Mouse (Mus musculus) limb, embryonic 14.5 days (tissue): ENCODE measurements at regions not wholly inside any gene's neighbourhood (a gene's known extent, or its start where the extent isn't known, plus 50 kb on each side); places are given as distances from the start of the nearest gene placed in this dataset.
A peak's percentile ranks its signal among the peaks of the same experiment; 100 is the strongest.

ENCODE experiments used
- ATAC-seq: fragments of 200-750 bp; cut with Nextera tagmentation; 2 replicates; pipeline ENCODE4 v1.8.0; 2017; ENCODE audit warnings: low read depth, moderate number of reproducible peaks, moderate TSS enrichment; ENCODE audit not compliant: low FRiP score
- DNase-seq: peaks from one replicate; pipeline ENCODE4 v3.0.0-alpha.2; 2015; ENCODE audit warnings: low spot score
- H3K27ac ChIP-seq: fragments of 300-500 bp; sonication (generic); replicated peaks from 2 replicates; pipeline ENCODE4 v1.5.1; 2014; ENCODE audit warnings: low read depth, mild to moderate bottlenecking, low read length, moderate library complexity, mixed read lengths
- H3K27me3 ChIP-seq: fragments of 300-500 bp; sonication (generic); 2 replicates; pipeline ENCODE4 v1.6.1; 2014; ENCODE audit warnings: low read length, mixed read lengths; ENCODE audit not compliant: control insufficient read depth, insufficient read depth
- H3K36me3 ChIP-seq: fragments of 300-500 bp; sonication (generic); 2 replicates; pipeline ENCODE4 v1.6.1; 2014; ENCODE audit warnings: mild to moderate bottlenecking, low read length, moderate library complexity, mixed read lengths; ENCODE audit not compliant: control insufficient read depth, insufficient read depth
- H3K4me1 ChIP-seq: fragments of 300-500 bp; sonication (generic); 2 replicates; pipeline ENCODE4 v1.6.1; 2014; ENCODE audit warnings: antibody characterized with exemption, low read length, mixed read lengths; ENCODE audit not compliant: control insufficient read depth, insufficient read depth
- H3K4me2 ChIP-seq: fragments of 300-500 bp; sonication (generic); replicated peaks from 2 replicates; pipeline ENCODE4 v1.6.1; 2014; ENCODE audit warnings: low read depth, mild to moderate bottlenecking, low read length, moderate library complexity; ENCODE audit not compliant: severe bottlenecking
- H3K4me3 ChIP-seq: fragments of 300-500 bp; sonication (generic); replicated peaks from 2 replicates; pipeline ENCODE4 v1.5.1; 2014; ENCODE audit warnings: low read length
- H3K9ac ChIP-seq: fragments of 300-500 bp; sonication (generic); 2 replicates; pipeline ENCODE4 v1.6.1; 2014; ENCODE audit warnings: mild to moderate bottlenecking, low read depth, low read length, moderate library complexity; ENCODE audit not compliant: severe bottlenecking
- H3K9me3 ChIP-seq: fragments of 300-500 bp; sonication (generic); 2 replicates; pipeline ENCODE4 v1.6.1; 2016; ENCODE audit warnings: low read length; ENCODE audit not compliant: control insufficient read depth
- POLR2A ChIP-seq: fragments of 200-500 bp; IDR thresholded peaks from 2 replicates; pipeline ENCODE4 v1.8.0; 2012; ENCODE audit warnings: inconsistent platforms, mild to moderate bottlenecking, moderate library complexity, borderline replicate concordance; ENCODE audit not compliant: insufficient read depth, insufficient read length; ENCODE audit errors: extremely low read depth
- whole genome bisulfite sequencing: fragments of 180-500 bp; shearing (Covaris S2); extraction: QIAGEN DNeasy Blood & Tissue Kit; methylation state at CpG from one replicate; pipeline ENCODE4 v1.1.7; 2014; 5-methylcytosine and 5-hydroxymethylcytosine counted together

DNA sequence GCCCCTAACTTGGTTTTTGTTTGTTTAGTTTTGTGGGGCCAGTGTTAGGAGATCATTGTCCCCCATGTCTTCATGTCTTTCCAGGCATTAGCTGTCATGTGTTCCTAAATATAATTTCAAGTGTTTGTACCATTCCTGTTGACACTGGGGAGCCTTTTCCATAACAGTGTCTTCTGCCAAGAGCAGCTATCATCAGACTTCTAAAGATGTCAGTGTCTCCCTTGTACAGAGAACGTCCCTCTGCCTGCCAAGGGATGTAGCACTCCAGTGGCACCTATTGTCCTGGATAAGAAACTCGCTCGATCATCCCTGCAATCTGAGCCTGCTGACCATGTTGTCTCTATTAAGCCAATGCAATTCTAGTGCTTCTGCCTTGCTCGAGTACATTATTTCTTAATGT, 64.6 kb upstream of the Lhfpl2 start:
- H3K9ac ChIP-seq, result no peak overlapping the region
- no peaks in the 10 kb centered on the region for H3K36me3 ChIP-seq
- no peak overlapping the region for H3K4me2 ChIP-seq
- H3K4me1 ChIP-seq, result no peaks in the 10 kb centered on the region; the same call in 1 of the 2 replicates
- DNase-seq, result no peak
- H3K27ac ChIP-seq, result no peak overlapping the region
- ATAC-seq, result no peak
- H3K27me3 ChIP-seq, result no peaks in the 10 kb centered on the region
- no peak for TF ChIP-seq POLR2A
- 85% methylated on average over 4 of the region's 4 CpGs for WGBS
- no peak overlapping the region for H3K4me3 ChIP-seq
- H3K9me3 ChIP-seq, result no peaks in the 10 kb centered on the region

DNA sequence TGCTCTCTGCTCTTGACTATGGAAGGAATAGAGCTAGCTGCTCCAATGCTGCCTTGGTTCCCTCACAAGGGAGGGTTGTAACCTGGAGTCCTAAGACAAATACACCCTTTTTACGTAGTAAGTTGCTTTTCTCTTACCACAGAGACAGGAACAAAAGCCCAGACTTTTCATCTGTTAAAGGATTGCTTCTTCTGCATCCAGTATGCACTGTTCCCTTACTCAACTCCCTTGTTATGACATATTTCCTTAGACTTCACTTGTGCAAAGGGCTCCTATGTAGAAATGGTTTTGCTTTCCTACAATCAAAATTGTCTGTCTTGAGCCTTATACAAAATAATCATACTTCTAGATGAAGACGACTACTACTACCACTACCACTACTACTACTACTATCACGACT, 62.2 kb upstream of the Lhfpl2 start:
- Histone ChIP-seq H3K4me1 (no peaks in the 10 kb centered on the region), H3K27ac (no peak overlapping the region), H3K9ac (no peak overlapping the region), H3K27me3 (no peaks in the 10 kb centered on the region), H3K4me2 (no peak overlapping the region), H3K4me3 (no peak overlapping the region), H3K36me3 (no peaks in the 10 kb centered on the region), H3K9me3 (no peaks in the 10 kb centered on the region)
- 75% methylated on average over 3 of the region's 3 CpGs for WGBS
- TF ChIP-seq POLR2A, result no peak
- no peak for DNase-seq
- no peak for ATAC-seq

DNA sequence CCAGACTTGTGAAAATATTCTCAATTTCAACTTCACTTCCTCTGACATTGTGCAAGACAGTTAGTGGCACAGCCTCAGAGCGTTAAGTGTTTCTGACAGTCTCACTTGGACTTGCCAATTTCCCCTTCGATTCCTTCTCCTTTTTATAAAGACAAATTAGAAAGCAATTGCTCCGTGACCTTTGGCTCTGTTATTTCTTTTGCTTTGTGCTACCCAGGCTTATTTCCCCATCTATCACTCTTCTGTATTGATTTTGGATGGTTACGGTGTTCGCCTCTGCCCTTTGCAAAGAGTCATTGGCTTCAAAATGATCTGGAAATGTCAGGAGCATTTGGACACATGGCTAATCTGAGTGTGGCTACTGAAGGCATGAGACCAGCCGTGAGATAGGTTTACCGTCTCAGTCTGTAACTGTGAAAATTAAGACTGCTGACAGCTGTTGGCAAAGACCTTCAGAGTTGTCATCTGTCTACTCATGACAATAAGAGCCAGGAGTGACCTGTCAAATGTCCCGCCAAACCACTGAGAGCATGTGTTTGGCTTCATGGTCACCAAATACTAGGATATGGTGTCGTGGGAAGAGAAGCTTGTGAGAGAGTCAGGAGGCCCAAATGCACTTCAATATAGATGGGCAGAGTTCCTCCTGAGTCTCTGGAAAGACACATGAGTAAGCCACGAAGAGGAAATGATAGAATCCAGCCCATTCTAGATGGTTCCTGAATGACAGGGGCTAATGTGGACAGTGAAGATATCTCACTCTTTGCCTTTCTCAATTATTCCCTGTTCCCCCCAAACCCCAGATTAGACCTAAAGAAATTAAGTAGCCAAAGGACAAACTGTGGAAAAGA, 60.8 kb upstream of the Lhfpl2 start:
- Histone ChIP-seq H3K27me3 (no peaks in the 10 kb centered on the region), H3K9me3 (no peaks in the 10 kb centered on the region), H3K4me2 (no peak overlapping the region), H3K27ac (no peak overlapping the region), H3K36me3 (no peaks in the 10 kb centered on the region), H3K4me1 (no peaks in the 10 kb centered on the region), H3K9ac (no peak overlapping the region), H3K4me3 (no peak overlapping the region)
- WGBS, result 77% methylated on average over 10 of the region's 10 CpGs
- peak; percentile 25 for DNase-seq
- ATAC-seq, result no peak; the same call in 1 of the 2 replicates
- TF ChIP-seq POLR2A, result no peak

DNA sequence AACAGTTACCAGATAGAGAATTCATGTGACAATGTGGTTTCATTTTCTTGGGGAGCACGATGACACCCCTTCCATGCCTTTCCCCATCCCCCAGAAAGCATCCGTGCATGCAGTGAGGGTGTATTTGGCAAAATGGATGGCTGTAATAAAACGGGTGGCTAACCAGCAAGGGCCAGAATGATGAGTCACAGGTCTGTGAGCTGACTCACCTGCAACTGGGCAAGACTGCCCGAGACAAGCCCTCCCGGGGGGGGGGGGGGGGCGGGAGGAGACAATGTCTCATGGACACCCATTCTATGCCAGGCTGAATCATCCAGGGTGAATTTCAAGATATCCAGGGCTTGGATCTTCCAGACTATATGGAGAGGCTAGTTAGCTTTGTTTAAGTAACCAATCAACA, 59.6 kb upstream of the Lhfpl2 start:
- 81% methylated on average over 4 of the region's 6 CpGs for WGBS
- Histone ChIP-seq H3K4me3 (no peak overlapping the region), H3K9me3 (no peaks in the 10 kb centered on the region), H3K4me1 (no peaks in the 10 kb centered on the region), H3K9ac (no peak overlapping the region), H3K27ac (no peak overlapping the region), H3K27me3 (no peaks in the 10 kb centered on the region), H3K4me2 (no peak overlapping the region), H3K36me3 (no peaks in the 10 kb centered on the region)
- no peak for TF ChIP-seq POLR2A
- ATAC-seq, result no peak
- DNase-seq, result no peak

DNA sequence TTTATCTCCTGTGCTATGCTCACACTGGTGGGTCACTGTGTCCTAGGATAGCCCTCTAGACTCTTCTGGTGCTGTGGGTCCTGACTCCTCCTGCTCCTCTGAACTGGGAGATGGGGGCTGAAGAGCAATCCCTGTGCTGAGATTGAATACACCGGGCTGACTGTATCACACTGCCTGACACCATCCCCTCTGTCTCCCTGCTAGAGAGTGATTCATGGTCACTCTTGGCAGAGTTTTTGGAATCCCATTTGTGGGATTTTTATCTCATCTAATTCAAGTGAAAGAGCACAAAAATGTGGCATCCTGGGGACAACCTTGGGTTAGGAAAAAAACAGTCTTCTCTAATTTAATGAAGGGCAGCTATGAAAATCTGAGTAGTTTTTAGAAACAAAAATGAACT, 59.2 kb upstream of the Lhfpl2 start:
- no peaks in the 10 kb centered on the region for H3K27me3 ChIP-seq
- H3K27ac ChIP-seq, result no peak overlapping the region
- no peak overlapping the region for H3K9ac ChIP-seq
- TF ChIP-seq POLR2A, result no peak
- 86% methylated on average over 1 of the region's 1 CpGs for WGBS
- H3K4me2 ChIP-seq, result no peak overlapping the region
- DNase-seq, result no peak
- no peak overlapping the region for H3K4me3 ChIP-seq
- H3K36me3 ChIP-seq, result no peaks in the 10 kb centered on the region
- ATAC-seq, result no peak
- H3K9me3 ChIP-seq, result no peaks in the 10 kb centered on the region
- no peaks in the 10 kb centered on the region for H3K4me1 ChIP-seq
